Mouse (Mus musculus) ES-CJ7 (cell line): Measurements from ENCODE around the gene Urgcp.

Experiments used
- DNase-seq: peaks from one replicate; pipeline ENCODE4 v3.0.0; 2011; ENCODE audit warnings: low read depth, low spot score

Urgcp gene

GRCm38 (mm10) chr11:5715179-5715578, 47.0 kb downstream of the Urgcp start:
- DNase-seq, result no peak

- peak; percentile 91 for DNase-seq
Measured at GRCm38 (mm10) chr11:5707530-5708353, 54.4 kb downstream of the Urgcp start.

- DNase-seq, result peak; percentile 10
Measured at GRCm38 (mm10) chr11:5706874-5707529, 55.2 kb downstream of the Urgcp start.

GRCm38 (mm10) chr11:5705972-5706371, 56.2 kb downstream of the Urgcp start:
- no peak for DNase-seq

GRCm38 (mm10) chr11:5703341-5703740, 58.8 kb downstream of the Urgcp start:
- DNase-seq, result peak; percentile 19

- no peak for DNase-seq
Measured at GRCm38 (mm10) chr11:5702957-5703332, 59.2 kb downstream of the Urgcp start.

GRCm38 (mm10) chr11:5702271-5702956, 59.8 kb downstream of the Urgcp start:
- peak; percentile 77 for DNase-seq

GRCm38 (mm10) chr11:5701821-5702220, 60.4 kb downstream of the Urgcp start:
- DNase-seq, result peak; percentile 56

- DNase-seq, result no peak
Measured at GRCm38 (mm10) chr11:5701300-5701699, 60.9 kb downstream of the Urgcp start.

- peak; percentile 3 for DNase-seq
Measured at GRCm38 (mm10) chr11:5700808-5701207, 61.4 kb downstream of the Urgcp start.

- peak; percentile 75 for DNase-seq
Measured at GRCm38 (mm10) chr11:5691775-5692174, 70.4 kb downstream of the Urgcp start.

GRCm38 (mm10) chr11:5684283-5684682, 77.9 kb downstream of the Urgcp start:
- no peak for DNase-seq

- no peak for DNase-seq
Measured at GRCm38 (mm10) chr11:5682541-5682940, 79.6 kb downstream of the Urgcp start.
